Mouse (Mus musculus) heart, postnatal 0 days (tissue): ENCODE data around the gene Cramp1l. TPM values are rescaled to one million over a fixed set of nuclear protein-coding genes. Genes with fewer than 3 reads are reported as not detected.

Experiments used
- ATAC-seq: fragments of 200-750 bp; cut with Nextera tagmentation; 2 replicates; pipeline ENCODE4 v1.8.0; 2017; ENCODE audit warnings: low read depth, moderate number of reproducible peaks, moderate library complexity; ENCODE audit not compliant: insufficient read depth
- DNase-seq: peaks from one replicate; pipeline ENCODE4 v3.0.0-alpha.2; 2016; ENCODE audit warnings: low spot score
- H3K27ac ChIP-seq: fragments of 300-500 bp; sonication (generic); 2 replicates; pipeline ENCODE4 v1.5.1; 2014; ENCODE audit warnings: low read depth, mild to moderate bottlenecking
- H3K27me3 ChIP-seq: fragments of 300-500 bp; sonication (generic); 2 replicates; pipeline ENCODE4 v1.6.1; 2014; ENCODE audit warnings: low read length, mixed read lengths; ENCODE audit not compliant: control insufficient read depth, insufficient read depth
- H3K36me3 ChIP-seq: fragments of 300-500 bp; sonication (generic); replicated peaks from 2 replicates; pipeline ENCODE4 v1.6.1; 2014; ENCODE audit warnings: low read length, mixed read lengths; ENCODE audit not compliant: control insufficient read depth, insufficient read depth
- H3K4me1 ChIP-seq: fragments of 300-500 bp; sonication (generic); 2 replicates; pipeline ENCODE4 v1.6.1; 2014; ENCODE audit warnings: antibody characterized with exemption; ENCODE audit not compliant: control insufficient read depth, insufficient read depth
- H3K4me2 ChIP-seq: fragments of 300-500 bp; sonication (generic); 2 replicates; pipeline ENCODE4 v1.6.1; 2014; ENCODE audit warnings: low read depth, mild to moderate bottlenecking, low read length, moderate library complexity
- H3K4me3 ChIP-seq: fragments of 300-500 bp; sonication (generic); 2 replicates; pipeline ENCODE4 v1.5.1; 2014; ENCODE audit warnings: low read depth, low read length
- H3K9ac ChIP-seq: fragments of 300-500 bp; sonication (generic); replicated peaks from 2 replicates; pipeline ENCODE4 v1.6.1; 2014; ENCODE audit warnings: low read depth, low read length, mixed read lengths
- H3K9me3 ChIP-seq: fragments of 300-500 bp; sonication (generic); replicated peaks from 2 replicates; pipeline ENCODE4 v1.6.1; 2016; ENCODE audit warnings: low read length; ENCODE audit not compliant: control insufficient read depth
- CTCF ChIP-seq: IDR thresholded peaks from 2 replicates; pipeline ENCODE4 v1.5.1; 2016; ENCODE audit warnings: antibody characterized with exemption, control low read depth, low read depth
- EP300 ChIP-seq: IDR thresholded peaks from 2 replicates; pipeline ENCODE4 v1.6.1; 2016; ENCODE audit warnings: antibody characterized with exemption, low read depth
- WGBS: fragments of 180-500 bp; shearing (Covaris S2); extraction: QIAGEN DNeasy Blood & Tissue Kit; methylation state at CpG from one replicate; pipeline ENCODE4 v1.1.7; 2014; 5-methylcytosine and 5-hydroxymethylcytosine counted together
- polyA plus RNA-seq: library from polyadenylated mRNA; unstranded; fragments of >200 nt; fragmentation: Nextera tagmentation; extraction: Ambion mirVana; gene quantifications from 2 replicates; pipeline ENCODE4 v1.2.1, GENCODE M21; 2015
- total RNA-seq: library from RNA; depleted of rRNA; stranded (reverse); fragments of >200 nt; gene quantifications from 2 replicates; pipeline ENCODE4 v1.2.3, GENCODE M21; 2014; ENCODE audit warnings: low replicate concordance

Cramp1l gene
- total and polyA plus RNA-seq, 2 experiments from 2014 or later, result 2.2 to 13.5 TPM

DNA sequence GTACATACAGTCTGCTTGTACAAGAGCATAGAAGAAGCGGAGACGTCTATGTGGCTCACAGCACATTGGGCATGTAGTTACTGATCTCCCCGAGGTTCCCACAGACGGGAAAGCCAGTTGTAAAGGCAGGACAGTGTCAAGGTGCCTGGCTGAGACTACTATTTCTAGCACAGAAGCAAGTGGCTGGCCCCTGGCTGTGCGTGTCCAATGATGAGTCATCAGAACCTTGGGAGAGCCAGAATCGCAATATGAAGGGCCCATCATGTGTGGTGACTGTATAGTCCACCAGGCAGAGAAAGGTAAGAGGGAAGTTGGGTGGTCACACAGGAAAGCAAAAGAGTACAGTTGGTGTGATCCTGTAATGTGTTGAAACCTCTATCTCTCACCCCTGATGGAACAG, 20.9 kb downstream of the Cramp1l start:
- Histone ChIP-seq H3K9me3 (no peaks in the 10 kb centered on the region), H3K4me1 (no peaks in the 10 kb centered on the region), H3K9ac (no peak overlapping the region), H3K4me2 (no peak overlapping the region), H3K27me3 (no peaks in the 10 kb centered on the region), H3K27ac (no peak overlapping the region), H3K36me3 (peaks cover 95% of the 10 kb centered on the region), H3K4me3 (no peak overlapping the region)
- ATAC-seq, result no peak
- WGBS, result 79% methylated on average over 6 of the region's 6 CpGs
- no peak for DNase-seq
- TF ChIP-seq CTCF (no peak), EP300 (no peak)

DNA sequence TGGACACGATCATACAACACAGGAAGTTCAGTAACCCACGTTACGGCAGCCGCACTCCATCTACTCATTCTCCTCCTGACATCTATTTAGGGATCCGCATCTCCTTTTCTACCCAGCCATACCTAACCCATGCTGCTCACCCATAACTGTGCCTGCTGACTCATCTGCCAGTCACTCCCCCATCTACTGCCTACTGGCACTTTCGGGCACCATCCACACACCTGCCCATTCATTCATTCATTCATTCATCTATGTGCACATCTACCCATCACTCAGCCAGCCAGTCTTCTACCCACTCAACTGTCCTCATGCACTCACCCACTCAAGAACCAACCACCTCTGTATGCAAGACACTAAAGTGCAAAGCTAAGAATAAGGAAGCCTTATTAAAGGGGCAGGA, 28.4 kb downstream of the Cramp1l start:
- peaks cover 91% of the 10 kb centered on the region for H3K36me3 ChIP-seq
- DNase-seq (no peak), ATAC-seq (no peak)
- H3K4me1 ChIP-seq, result no peaks in the 10 kb centered on the region
- no peak overlapping the region for H3K9ac ChIP-seq
- no peaks in the 10 kb centered on the region for H3K9me3 ChIP-seq
- TF ChIP-seq EP300 (no peak), CTCF (no peak)
- no peak overlapping the region for H3K27ac ChIP-seq
- 93% methylated on average over 6 of the region's 6 CpGs for WGBS
- H3K4me2 ChIP-seq, result no peak overlapping the region
- H3K27me3 ChIP-seq, result no peaks in the 10 kb centered on the region
- H3K4me3 ChIP-seq, result no peak overlapping the region

- no peak overlapping the region for H3K27ac ChIP-seq
- no peak overlapping the region for H3K9ac ChIP-seq
- ATAC-seq (no peak), DNase-seq (no peak)
- H3K9me3 ChIP-seq, result no peaks in the 10 kb centered on the region
- peak overlapping the region; percentile 69 for H3K4me3 ChIP-seq
- TF ChIP-seq EP300, result 0 out of 2 replicates have a peak, but pooled peaks have one; percentile 30
- TF ChIP-seq CTCF, result no peak
- peaks cover 9% of the 10 kb centered on the region; the same call in 1 of the 2 replicates for H3K4me1 ChIP-seq
- H3K36me3 ChIP-seq, result peaks cover 45% of the 10 kb centered on the region
- no peaks in the 10 kb centered on the region for H3K27me3 ChIP-seq
- 14% methylated on average over 21 of the region's 21 CpGs for WGBS
- H3K4me2 ChIP-seq, result peak overlapping the region; percentile 89
These were observed 54.5 kb downstream of the Cramp1l start for GRCm38 (mm10) chr17:24960852-24961715.

- peak within 1 kb of the TSS; percentile 57 for H3K9ac ChIP-seq
- TF ChIP-seq CTCF (peak; percentile 44), EP300 (no peak; the same call in 1 of the 2 replicates)
- H3K4me3 ChIP-seq, result peak within 1 kb of the TSS; percentile 69
- H3K27me3 ChIP-seq, result no peaks in the 10 kb centered on the region
- peaks cover 9% of the 10 kb centered on the region; the same call in 1 of the 2 replicates for H3K4me1 ChIP-seq
- ATAC-seq (peak; percentile 100), DNase-seq (peak; percentile 96)
- H3K36me3 ChIP-seq, result peaks cover 45% of the 10 kb centered on the region
- H3K9me3 ChIP-seq, result no peaks in the 10 kb centered on the region
- under 1% methylated on average over 44 of the region's 59 CpGs for WGBS
- H3K27ac ChIP-seq, result peak within 1 kb of the TSS; percentile 40; the same call in 1 of the 2 replicates
- H3K4me2 ChIP-seq, result peak within 1 kb of the TSS; percentile 89
These were observed 55.3 kb downstream of the Cramp1l start, which contains the start of gene Jpt2 for GRCm38 (mm10) chr17:24960135-24960851. Jpt2 (minus strand) TSS chr17:24960689.

- Histone ChIP-seq H3K36me3 (peaks cover 45% of the 10 kb centered on the region), H3K4me2 (peak overlapping the region; percentile 89)
- 56% methylated on average over 8 of the region's 8 CpGs for WGBS
These were observed 56.2 kb downstream of the Cramp1l start for GRCm38 (mm10) chr17:24959371-24959770.

More at GRCm38 (mm10) chr17:24959371-24959770, 56.2 kb downstream of the Cramp1l start:
- H3K27ac ChIP-seq, result no peak overlapping the region
- H3K27me3 ChIP-seq, result no peaks in the 10 kb centered on the region
- peak overlapping the region; percentile 57; the same call in 1 of the 2 replicates for H3K9ac ChIP-seq
- peaks cover 9% of the 10 kb centered on the region; the same call in 1 of the 2 replicates for H3K4me1 ChIP-seq
- DNase-seq, result no peak
- no peak for TF ChIP-seq CTCF
- TF ChIP-seq EP300, result no peak
- ATAC-seq, result no peak
- H3K4me3 ChIP-seq, result peak overlapping the region; percentile 69
- no peaks in the 10 kb centered on the region for H3K9me3 ChIP-seq
